Mouse (Mus musculus) ovary, postnatal 36 days (tissue): ENCODE data around the gene Palm.

Experiments used
- DNase-seq: peaks from one replicate; pipeline ENCODE4 v3.0.0; 2022; ENCODE audit warnings: low spot score, mixed read lengths

The Palm gene

DNA sequence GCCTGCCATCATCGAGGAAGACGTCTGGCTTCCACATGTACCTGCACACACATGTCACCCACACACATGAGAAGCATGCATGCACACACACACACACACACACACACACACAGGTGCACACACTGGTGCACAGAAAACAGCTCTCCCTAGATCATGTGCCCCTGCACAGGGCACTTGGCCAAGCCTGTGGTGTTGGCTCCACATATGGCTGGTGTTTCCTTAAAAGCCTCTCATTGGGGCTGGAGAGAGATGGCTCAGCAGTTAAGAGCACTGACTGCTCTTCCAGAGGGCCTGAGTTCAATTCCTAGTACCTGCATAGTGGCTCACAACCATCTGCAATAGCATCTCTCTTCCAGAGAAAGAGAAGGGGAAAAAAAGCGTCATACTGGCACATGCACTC is 38.2 kb downstream of the Palm start:
- no peak for DNase-seq

DNA sequence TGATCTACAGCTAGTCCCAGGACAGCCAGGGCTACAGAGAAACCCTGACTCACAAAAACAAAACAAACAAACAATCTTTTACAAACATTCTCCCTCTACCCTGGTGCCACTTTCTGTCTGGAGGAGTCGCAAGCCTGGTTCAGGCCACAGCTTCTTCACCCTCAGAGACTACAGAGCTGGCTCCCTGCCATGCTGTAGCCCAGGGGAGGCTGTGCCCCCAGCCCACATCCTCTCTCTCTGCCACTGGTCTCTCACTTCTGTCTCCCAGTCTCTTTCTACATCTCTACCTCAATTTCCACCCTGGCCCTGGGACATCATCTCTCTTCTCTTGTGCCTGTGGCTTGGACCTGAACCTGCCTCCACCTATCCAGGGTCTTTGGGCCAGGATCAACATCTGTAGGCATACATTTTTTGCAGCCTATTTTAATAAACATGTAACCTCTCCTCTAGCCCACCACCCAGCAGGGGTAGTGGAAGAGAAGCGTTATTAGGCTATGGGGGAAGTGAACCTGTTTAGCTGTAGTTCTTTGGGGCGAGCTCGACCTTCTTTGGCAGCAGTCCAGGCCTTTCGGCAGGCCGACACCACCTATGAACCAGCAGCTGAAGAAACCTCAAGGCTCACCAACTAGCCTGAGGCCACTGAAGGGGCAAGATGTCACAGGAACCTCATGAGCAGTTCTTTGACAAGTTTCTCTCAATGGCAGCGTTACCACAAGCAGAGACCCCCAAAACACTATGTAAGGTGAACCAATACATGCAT is 38.8 kb downstream of the Palm start:
- no peak for DNase-seq

DNA sequence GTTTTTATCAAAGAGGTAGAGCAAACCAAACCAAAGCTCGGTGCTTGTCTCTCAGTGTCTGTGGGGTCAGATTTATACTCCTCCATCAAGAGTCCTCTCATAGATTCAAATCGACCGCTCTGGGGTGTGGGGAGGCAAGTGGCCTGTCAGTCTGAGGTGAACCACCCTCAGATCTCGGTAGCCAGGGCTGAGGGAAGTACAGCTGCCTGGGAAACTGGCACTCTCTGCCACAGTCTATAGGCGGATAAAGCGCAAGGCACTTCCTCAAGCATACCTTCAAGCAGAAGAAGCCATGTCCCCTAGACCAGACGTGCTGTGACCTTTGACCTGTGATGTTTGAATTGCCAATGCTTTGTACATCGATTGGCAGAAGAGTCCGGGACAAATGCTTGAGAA is 39.4 kb downstream of the Palm start:
- no peak for DNase-seq

DNA sequence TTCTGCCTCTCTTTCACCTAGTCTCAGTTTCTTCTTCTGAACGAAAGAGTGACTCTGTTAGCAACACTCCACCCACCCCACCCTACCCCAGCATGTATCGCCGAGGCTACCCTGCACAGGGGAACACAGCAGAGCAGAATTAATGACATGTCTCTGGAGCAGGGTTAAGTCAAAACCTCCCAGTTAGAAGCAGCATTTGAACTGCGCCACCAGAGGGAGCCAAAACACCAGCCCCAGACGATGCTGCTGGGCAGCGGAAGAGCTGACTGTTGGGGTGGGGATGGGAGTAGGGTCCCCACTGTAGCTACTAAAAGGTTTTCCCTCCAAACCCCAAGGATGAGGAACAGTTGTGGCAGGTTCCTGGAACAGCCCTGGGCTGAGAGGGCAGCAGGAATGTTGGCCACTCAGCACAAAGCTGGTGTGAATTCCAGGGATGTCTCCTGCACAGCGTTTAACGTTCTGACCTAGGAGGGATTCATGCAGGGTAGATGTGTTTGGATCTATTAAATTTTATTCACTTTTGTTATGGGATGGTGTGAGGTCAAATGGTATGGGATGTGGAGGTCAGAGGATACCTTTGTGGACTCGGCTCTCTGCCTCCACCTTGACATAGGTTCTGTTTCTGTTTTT is 41.5 kb downstream of the Palm start:
- DNase-seq: peak; percentile 78

DNA sequence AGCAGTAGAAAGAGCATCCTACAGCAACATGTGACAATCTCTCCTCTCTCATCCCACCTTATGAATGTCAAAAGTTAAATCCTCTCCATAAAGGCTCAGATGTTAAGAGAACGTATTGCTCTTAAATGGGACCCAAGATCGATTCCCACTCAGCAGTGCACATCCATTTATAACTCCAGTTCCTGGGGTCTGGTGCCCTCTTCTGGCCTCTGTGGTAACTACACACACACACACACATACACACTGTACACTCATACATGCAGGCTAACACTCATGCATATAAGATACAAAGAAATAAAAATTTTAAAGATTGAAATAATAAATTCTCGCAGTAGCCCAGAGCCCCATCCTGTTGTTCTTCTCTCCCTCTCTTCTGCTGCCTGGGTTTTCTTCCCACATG is 43.5 kb downstream of the Palm start:
- no peak for DNase-seq

DNA sequence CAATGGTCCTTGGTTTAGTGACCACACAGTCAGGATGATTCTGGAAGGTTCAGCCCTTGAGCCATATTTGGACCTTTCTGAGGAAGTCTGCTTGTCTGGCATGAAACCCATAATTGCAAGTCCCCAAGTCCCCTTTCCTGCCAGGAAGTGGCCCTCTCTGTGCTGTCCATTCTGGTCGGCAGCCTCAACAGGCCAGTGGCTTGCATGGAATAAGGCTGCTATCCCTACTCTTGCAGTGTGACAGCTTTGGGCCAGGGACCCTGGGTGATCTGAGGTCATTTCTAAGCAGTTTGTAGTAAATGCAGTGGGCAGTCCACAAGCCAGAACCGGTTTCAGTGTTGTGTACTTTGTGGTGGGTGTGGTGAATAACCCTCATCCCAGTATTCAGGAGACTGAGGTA is 44.8 kb downstream of the Palm start:
- DNase-seq: no peak

DNA sequence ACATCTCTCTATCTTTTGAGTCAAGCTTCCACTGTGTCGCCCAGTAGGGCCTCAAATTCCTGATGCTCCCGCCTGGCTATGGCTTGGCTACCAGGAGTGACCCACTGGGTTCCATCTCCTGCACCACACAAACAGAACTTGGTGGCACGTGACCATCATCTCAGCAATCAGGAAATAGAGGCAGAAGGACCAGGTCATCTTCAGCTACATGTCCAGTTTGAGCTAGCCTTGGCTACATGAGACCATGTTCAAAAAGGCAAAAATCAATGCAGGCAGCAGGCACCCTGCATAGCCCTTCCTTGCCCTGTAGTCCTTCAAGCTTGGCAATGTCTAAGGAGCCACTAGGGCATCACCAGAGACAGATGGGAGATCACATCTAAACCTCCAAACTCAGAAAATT is 46.7 kb downstream of the Palm start:
- no peak for DNase-seq

DNA sequence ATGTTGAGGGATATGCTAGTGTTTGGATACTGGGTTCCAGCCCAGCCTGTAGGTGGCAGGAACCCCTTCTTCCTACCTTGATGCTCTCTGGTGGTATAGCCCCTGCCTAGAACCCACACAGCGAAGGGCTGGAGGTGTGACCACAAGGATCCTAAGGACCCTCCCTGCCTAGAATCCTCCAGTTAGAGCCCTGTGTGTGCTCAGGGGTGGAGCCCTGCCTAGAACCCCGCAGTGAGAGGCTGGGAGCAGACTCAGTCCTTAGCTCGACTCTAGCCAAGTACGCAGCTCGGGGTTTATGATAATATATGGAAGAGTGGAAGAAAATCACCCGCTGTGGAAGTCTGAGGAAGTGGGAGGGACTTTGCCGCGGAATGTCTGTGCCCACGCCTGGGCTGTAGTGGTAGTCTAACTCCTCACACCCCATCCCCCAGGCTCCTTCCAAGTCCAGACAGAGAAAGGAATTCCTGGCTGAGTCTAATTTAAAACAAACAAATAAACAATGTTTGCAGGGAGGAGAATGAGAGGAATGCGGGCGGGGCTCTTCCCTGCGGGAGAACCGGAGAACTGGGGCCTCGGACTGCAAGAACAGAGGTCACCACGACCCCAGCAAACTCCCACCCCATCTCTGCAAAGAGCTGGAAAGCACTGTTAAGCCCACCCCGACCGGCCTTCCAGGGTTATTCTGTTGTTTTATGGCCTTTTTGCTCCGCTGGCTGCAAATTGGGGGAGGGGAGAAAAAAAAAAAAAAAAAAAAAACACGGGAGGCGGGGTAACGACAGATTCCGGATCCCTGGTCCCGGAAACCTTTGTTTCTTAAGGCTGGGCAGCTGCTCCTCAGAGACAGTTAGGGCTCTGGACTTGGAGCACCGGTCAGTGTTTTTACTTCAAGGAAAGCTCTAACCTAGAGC is 47.5 kb downstream of the Palm start:
- DNase-seq: peak; percentile 63

DNA sequence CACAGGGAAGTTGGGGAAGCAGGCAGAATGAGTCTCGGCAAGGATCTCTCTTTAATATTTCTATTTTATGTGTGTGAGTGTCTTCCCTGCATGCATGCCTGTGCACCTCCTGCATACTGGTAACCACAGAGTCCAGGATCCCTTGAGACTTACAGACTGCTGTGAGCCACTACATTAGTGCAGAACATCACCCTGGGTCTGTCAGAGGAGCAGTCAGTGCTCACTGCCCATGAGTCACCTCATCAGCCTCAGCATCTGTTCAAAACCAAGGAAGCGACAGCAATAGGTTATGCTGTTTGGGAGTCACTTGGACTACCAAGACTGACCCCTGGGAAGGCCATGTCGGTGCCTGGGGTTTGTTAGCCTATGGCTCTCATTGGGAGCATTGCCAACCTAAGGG is 49.0 kb downstream of the Palm start:
- DNase-seq: no peak

DNA sequence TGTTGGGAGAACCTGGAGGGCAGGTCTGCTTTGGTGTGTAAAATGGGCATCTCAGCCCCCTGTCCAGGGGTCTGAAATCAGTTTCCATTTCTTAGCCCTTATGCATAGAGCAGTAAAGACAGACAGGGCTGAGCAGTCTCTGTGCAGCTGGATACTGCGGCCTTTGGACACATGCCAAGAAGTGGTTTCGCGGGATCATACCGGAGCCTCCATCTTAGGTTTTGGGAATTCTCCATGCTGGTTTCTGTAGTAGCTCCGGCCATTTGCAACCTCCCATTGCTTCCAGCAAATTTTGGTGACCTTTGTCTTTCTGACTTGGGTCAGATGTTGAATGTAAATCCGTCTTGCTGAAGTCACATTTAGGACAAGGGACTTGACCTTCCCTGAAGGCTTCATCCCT is 50.1 kb downstream of the Palm start:
- no peak for DNase-seq

DNA sequence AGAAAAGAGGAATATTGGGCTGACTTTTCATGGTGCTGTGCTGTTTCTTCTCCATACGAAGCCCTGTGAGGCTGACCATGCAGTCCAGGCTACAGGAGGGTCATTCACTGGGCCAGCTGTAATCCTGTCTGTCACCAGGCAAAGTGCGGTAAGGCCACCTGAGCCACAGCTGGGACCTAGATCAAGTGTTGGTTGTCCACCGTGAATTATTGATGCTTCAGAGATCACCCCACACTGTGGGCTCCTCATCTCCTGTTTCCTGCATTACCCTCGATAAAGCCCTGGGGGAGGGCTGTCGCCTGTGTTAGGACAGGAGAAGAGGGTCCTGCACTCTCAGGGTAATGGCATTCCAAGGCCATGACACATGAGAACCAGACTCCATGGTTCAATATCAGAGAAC is 53.2 kb downstream of the Palm start:
- no peak for DNase-seq

DNA sequence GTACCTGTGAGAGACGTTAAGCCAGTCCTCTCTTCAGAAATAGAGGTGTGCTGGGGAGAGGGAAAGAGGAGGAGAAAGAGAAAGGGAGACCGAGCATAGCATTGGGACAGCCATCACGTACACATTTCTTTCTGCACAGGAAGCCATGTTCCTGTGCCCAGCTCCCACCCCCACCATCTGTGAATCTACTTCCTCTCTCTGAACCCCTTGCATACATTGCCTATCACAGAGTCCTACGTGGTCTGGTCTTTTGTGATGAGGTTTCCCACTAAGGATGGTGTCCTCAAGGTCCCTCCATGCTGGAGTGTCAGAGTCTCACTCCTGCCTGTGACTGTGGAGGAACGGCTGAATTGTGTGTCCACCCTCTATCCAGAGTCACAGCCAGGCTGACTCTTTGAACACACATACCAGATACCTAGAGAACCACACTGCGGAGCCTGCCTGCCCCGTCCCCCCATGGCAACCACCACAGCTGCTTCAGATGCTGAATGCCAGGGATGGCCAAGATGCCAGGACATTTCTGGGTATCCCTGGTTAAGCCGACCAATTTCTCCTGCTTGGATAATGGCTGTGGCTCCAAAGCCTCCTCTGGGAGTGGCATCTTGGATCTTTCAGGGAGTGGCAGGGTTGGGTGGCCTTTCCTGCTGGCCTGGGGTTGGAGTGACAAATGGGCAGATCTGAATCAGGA is 56.7 kb downstream of the Palm start:
- no peak for DNase-seq

DNA sequence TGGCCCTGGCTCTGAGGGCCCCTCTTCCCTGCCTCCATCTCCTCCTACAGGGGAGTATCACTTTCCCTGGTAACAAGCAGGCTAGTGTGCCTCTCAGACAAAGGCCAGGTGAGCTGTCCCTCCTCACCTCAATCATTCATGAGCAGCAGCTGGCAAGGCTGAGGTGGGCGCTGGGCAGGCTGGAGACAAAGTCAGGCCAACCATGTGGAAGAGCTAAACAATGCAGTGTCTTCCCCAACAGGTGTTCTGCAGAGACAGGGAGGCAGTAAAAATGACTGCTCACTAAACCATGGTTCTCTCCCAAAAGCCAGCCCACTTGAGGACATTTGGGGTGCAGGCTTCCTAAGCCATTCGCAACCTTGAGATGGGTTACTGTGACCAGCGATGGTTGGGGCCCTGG is 58.3 kb downstream of the Palm start:
- DNase-seq: no peak

DNA sequence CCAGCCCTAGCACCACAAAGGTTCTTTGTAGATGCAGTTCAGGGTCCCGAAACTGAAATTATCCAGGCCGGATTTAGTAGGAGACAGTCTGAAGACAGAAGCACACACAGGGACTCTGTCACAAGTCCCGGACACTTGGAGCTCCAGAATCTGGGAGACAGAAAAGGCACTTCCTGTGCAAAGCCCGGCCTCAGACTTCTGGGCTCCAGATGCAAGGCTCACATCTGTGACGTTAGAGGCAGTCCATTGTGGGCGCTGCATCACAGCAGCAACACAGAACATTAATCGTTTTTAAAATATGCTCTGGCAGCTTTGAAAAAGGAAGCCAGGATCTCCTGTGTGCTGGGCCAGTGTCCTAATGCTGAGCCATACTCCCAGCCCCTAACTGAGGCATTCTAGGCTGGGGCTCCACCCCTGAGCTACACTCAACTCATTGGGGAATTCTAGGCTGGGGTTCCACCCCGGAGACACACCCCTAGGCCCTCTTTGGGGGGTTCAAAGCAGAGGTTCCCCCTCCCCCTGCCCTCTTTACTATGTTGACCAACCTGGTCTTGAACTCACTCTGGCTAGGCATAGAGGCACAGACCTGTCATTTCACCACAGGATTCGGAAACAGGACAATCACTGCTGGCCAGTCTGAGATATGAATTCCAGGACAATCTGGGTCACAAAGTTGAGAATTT is 58.9 kb downstream of the Palm start:
- DNase-seq: no peak

DNA sequence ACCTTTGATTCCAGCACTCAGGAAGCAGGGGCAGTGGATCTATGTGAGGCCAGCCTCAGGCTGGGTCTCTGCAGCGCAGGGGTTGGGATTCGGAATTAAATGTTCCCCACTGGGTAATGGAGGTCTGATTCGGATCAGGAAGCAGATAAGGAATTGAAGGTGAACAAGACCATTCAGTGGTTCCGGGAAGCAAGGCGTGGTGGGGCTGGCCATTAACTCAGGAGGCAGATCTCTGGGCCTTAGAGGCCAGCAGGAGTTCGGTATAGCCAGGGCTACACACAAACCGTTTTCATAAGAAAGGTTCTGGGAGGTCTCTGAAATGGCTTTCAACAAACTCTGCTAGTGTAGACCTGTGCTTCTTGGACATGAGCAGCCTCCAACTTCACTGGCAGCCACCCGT is 59.5 kb downstream of the Palm start:
- no peak for DNase-seq

DNA sequence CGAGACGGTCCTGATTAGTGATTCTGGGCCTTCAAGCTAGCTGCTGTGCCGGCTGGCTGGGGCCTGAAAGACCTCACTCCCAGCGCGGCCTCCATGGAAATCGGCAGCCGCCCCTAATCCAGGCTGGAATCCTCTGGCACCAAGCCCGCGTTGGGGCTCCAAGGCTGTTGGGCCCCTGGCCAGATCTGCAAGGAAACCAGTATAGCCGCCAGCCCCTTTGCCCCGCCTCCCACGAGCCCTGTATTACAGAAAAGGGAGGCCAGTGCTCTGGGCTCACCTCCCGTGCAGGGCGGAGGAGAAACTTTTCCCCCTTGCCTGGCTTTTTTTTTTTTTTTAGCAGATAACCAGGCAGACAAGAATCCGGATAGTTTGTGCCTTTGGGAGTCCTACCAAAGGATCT is 60.0 kb downstream of the Palm start:
- DNase-seq: peak; percentile 99

DNA sequence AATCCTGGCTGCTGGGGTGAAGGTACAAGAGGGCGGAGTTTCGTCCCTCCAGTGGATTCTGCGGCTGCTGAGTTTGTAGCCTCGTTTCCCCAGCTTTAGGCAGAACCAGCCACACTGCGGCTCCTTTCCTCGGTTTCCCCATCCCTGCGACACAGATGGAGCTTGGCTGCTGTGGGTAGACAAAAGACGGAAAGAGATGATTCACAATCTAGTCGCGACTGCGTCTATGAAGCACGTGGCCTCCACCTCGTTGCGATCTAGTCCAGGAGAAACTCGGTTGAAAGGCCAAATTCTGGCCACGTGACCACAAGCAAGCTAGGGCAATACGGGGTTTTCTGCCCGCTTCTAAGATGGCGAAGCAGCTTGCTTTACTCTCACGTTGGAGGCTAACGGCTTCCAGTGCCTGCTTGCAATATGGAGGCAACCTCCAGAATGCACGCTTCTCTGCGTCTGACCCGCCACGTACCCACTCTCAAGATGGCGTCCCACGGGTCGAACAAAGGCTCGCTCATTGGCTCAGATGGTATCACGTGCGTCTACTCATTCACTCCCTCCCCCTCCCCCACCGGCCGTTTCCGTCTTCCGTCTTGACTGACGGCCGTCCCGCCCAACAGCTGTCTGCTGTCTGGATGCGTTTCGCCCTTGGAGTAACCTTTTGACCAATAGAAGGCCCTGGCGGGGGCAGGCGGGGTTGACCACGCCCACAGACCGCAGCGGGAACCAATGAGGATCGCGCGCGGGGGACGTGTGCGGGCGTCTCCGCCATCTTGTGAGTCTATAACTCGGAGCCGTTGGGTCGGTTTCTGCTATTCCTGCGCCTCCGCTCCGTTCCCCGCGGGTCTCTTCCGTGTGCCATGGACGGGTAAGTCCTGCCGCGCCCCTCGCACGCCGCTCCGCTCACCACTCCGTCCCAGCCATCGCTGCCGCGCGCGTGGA is 60.8 kb downstream of the Palm start, which contains the start of gene Ptbp1:
Ptbp1 (plus strand) TSS at position 568 of the 936 bp plus-strand sequence.
- DNase-seq: peak; percentile 99

DNA sequence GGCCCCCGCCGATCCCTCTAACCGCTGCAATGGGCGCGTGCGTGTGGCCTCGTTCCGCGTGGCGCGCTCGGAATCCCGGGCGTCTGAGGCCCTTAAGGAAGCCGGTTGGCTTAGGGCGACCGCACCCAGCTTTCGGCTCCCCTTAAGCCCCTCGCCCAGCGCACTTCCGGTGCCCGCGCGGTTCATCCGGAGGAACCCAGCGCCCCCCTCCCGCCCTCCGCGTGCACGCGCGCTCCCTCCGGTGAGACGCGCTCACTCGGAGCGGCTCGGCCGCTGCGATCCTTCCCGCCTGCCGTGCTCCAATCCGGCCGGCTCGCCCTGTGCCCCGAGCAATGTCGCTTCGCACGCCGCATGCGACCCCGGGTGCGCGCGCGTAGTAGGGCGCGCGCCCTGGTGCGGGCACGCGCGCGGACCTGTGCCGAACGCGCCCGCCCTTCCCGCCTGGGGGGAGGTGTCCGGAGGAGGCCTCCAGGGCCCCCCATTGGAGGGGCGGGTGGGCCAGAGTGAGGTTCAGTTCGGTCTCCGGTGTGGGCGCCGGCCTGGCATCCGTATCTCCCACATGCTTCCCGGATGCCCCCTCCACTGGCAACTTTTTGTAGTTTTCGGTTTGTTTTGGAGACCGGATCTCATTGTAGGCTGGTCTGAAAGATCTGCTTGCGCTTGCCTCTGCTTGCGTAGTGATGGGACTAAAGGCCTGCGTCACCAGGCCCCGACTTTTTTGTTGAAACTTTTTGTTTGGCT is 61.6 kb downstream of the Palm start:
- peak; percentile 70 for DNase-seq

DNA sequence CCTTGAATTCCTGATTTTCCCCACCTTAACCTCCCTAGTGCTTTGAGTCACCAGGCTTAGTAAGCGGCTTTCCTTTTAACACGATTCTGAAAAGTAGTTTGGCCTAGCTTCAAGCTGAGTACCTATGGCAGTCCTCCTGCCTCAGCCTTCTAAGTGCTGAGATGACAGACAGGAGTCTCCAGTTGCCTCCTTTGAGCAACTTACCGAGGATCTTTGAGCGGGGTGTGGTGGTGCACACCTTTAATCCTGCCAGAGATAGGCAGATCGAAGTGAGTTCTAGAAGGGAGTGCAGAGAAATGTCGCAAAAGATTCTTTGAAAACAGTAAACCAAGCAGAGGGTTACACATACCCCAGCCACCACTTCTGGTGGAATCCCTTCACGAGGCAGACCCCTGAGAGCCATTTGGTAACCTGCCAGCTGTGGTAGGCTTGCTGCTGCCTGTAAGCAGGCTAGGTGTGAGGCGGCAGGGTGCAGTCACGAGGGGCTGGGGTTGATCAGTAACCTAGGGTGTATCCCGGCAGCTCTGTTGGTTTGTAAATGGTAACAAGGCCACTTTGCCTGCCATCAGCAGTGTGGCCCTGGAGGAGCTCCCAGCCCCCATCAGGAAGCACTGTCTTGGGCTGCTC is 62.3 kb downstream of the Palm start:
- no peak for DNase-seq
